Mouse (Mus musculus) retina, adult 2 months (tissue): ENCODE measurements around the gene Lcmt2.
"Not testable (repeated sequence)": the region's sequence is repeated elsewhere in the genome, so short reads cannot be mapped to it uniquely, and the experiment has no call there.

Experiments used
- DNase-seq: peaks from one replicate; pipeline ENCODE4 v3.0.0-alpha.2; 2012; ENCODE audit warnings: low read depth, low spot score

Lcmt2 gene

GRCm38 (mm10) chr2:121140018-121140882, at the start of gene Lcmt2, which contains the start of gene Adal:
Lcmt2 (minus strand) TSS chr2:121140653.
Adal (plus strand) TSS chr2:121140428.
- DNase-seq = peak; percentile 81

GRCm38 (mm10) chr2:121188530-121188929, 48.1 kb upstream of the Lcmt2 start:
- DNase-seq = no peak

GRCm38 (mm10) chr2:121184142-121184541, 43.7 kb upstream of the Lcmt2 start:
- no peak for DNase-seq

- no peak for DNase-seq
These were observed 43.0 kb upstream of the Lcmt2 start for GRCm38 (mm10) chr2:121183431-121183830.

- DNase-seq = no peak
These were observed 38.5 kb upstream of the Lcmt2 start for GRCm38 (mm10) chr2:121178828-121179479.

GRCm38 (mm10) chr2:121170980-121171742, 30.7 kb upstream of the Lcmt2 start, which contains the start of gene Zscan29:
Zscan29 (minus strand) TSS chr2:121171125.
- peak; percentile 76 for DNase-seq

GRCm38 (mm10) chr2:121170481-121170971, 30.1 kb upstream of the Lcmt2 start, which contains the start of gene Tubgcp4:
Tubgcp4 (plus strand) TSS chr2:121170654.
- peak; percentile 8 for DNase-seq

GRCm38 (mm10) chr2:121169902-121170301, 29.4 kb upstream of the Lcmt2 start:
- DNase-seq = peak; percentile 11

GRCm38 (mm10) chr2:121169173-121169572, 28.7 kb upstream of the Lcmt2 start:
- DNase-seq = no peak

GRCm38 (mm10) chr2:121153100-121153499, 12.6 kb upstream of the Lcmt2 start:
- no peak for DNase-seq

GRCm38 (mm10) chr2:121149679-121150078, 9.2 kb upstream of the Lcmt2 start:
- DNase-seq = no peak

GRCm38 (mm10) chr2:121142415-121142814, 2.0 kb upstream of the Lcmt2 start:
- no peak for DNase-seq

GRCm38 (mm10) chr2:121141216-121142035, 973 bp upstream of the Lcmt2 start:
- no peak for DNase-seq

- DNase-seq = peak; percentile 20
These were observed 1.0 kb downstream of the Lcmt2 start for GRCm38 (mm10) chr2:121139266-121140017.

GRCm38 (mm10) chr2:121137371-121137770, 3.1 kb downstream of the Lcmt2 start:
- DNase-seq = no peak

- DNase-seq = no peak
These were observed 7.6 kb downstream of the Lcmt2 start for GRCm38 (mm10) chr2:121132822-121133221.

GRCm38 (mm10) chr2:121128865-121129620, 11.4 kb downstream of the Lcmt2 start:
- DNase-seq = no peak

- DNase-seq = no peak
These were observed 12.9 kb downstream of the Lcmt2 start for GRCm38 (mm10) chr2:121127536-121127935.

- DNase-seq = not testable (repeated sequence)
These were observed 14.2 kb downstream of the Lcmt2 start for GRCm38 (mm10) chr2:121126302-121126701.
